Mouse (Mus musculus) MEL (cell line): ENCODE data around the gene Tppp2. TPM values are rescaled to one million over a fixed set of nuclear protein-coding genes. Genes with fewer than 3 reads are reported as not detected.
A peak's percentile ranks its signal among the peaks of the same experiment; 100 is the strongest.

Experiments
- DNase-seq: peaks from one replicate; pipeline ENCODE4 v3.0.0; 2011; ENCODE audit warnings: low read depth, low spot score
- H3K27ac ChIP-seq: 2 replicates; pipeline ENCODE4 v1.5.1; 2012; ENCODE audit warnings: low read depth, mild to moderate bottlenecking, control low read depth, low read length, moderate library complexity; ENCODE audit not compliant: control insufficient read depth
- H3K27me3 ChIP-seq, 2 experiments: fragments of 150-350 bp in 1 of 2; sonication (generic) in 1 of 2; 2 replicates each; pipeline ENCODE4 v1.6.1; 2012; ENCODE audit warnings: low read length in 2 of 2, mild to moderate bottlenecking in 2 of 2, improper control_type of control experiment in 1 of 2, moderate library complexity in 1 of 2; ENCODE audit not compliant: insufficient read depth in 2 of 2, control insufficient read depth in 1 of 2
- H3K36me3 ChIP-seq, 2 experiments: 2 replicates each; pipeline ENCODE4 v1.6.1; 2012 to 2014; ENCODE audit warnings: low read length in 2 of 2, improper control_type of control experiment in 1 of 2, inconsistent platforms in 1 of 2, mild to moderate bottlenecking in 1 of 2; ENCODE audit not compliant: insufficient read depth in 2 of 2, control insufficient read depth in 1 of 2
- H3K4me1 ChIP-seq, 2 experiments: fragments of 150-350 bp in 1 of 2; sonication (generic) in 1 of 2; 2 replicates each; pipeline ENCODE4 v1.6.1; 2012; ENCODE audit warnings: low read length in 2 of 2, improper control_type of control experiment in 1 of 2, mild to moderate bottlenecking in 1 of 2; ENCODE audit not compliant: insufficient read depth in 2 of 2, control insufficient read depth in 1 of 2
- H3K4me3 ChIP-seq, 2 experiments: fragments of 150-350 bp in 1 of 2; sonication (generic) in 1 of 2; 2 replicates each; pipeline ENCODE4 v1.5.1; 2012; ENCODE audit warnings: low read depth in 2 of 2, low read length in 2 of 2, mild to moderate bottlenecking in 2 of 2, moderate library complexity in 2 of 2, control low read depth in 1 of 2, improper control_type of control experiment in 1 of 2; ENCODE audit not compliant: control insufficient read depth in 1 of 2, insufficient read depth in 1 of 2
- H3K79me2 ChIP-seq: 2 replicates; pipeline ENCODE4 v1.6.1; 2012; ENCODE audit warnings: mild to moderate bottlenecking, low read length, moderate library complexity; ENCODE audit not compliant: control insufficient read depth, poor library complexity, insufficient read depth
- H3K9ac ChIP-seq: 2 replicates; pipeline ENCODE4 v1.6.1; 2012; ENCODE audit warnings: low read depth, mild to moderate bottlenecking, control low read depth, low read length, moderate library complexity; ENCODE audit not compliant: control insufficient read depth, poor library complexity, severe bottlenecking
- H3K9me3 ChIP-seq: fragments of 150-350 bp; sonication (generic); replicated peaks from 2 replicates; pipeline ENCODE4 v1.6.1; 2012; ENCODE audit warnings: mild to moderate bottlenecking, low read length, improper control_type of control experiment, moderate library complexity; ENCODE audit not compliant: insufficient read depth
- BHLHE40 ChIP-seq: IDR thresholded peaks from 2 replicates; pipeline ENCODE4 v1.6.1; 2012; ENCODE audit warnings: low read depth, mild to moderate bottlenecking, inconsistent platforms, low read length, improper control_type of control experiment, borderline replicate concordance
- CHD1 ChIP-seq: IDR thresholded peaks from 2 replicates; pipeline ENCODE4 v1.6.1; 2012; ENCODE audit warnings: low read depth, mild to moderate bottlenecking, inconsistent platforms, low read length, improper control_type of control experiment
- CHD2 ChIP-seq: IDR thresholded peaks from 2 replicates; pipeline ENCODE4 v1.6.1; 2011; ENCODE audit warnings: low read length, improper control_type of control experiment
- CTCF ChIP-seq, 3 experiments: IDR thresholded peaks in 2 of 3; conservative IDR thresholded peaks in 1 of 3; 2 replicates each; pipeline ENCODE4 v1.5.1; 2011 to 2012; ENCODE audit warnings: low read length in 3 of 3, low read depth in 2 of 3, mild to moderate bottlenecking in 2 of 3, improper control_type of control experiment in 1 of 3, inconsistent platforms in 1 of 3, mixed read lengths in 1 of 3, moderate library complexity in 1 of 3; ENCODE audit not compliant: control insufficient read depth in 1 of 3, insufficient read depth in 1 of 3, poor library complexity in 1 of 3, severe bottlenecking in 1 of 3
- E2F4 ChIP-seq: IDR thresholded peaks from 2 replicates; pipeline ENCODE4 v1.6.1; 2011; ENCODE audit warnings: low read depth, low read length, improper control_type of control experiment, borderline replicate concordance
- ELF1 ChIP-seq: IDR thresholded peaks from 2 replicates; pipeline ENCODE4 v1.6.1; 2014; ENCODE audit warnings: low read depth, mild to moderate bottlenecking, inconsistent platforms, low read length, improper control_type of control experiment, moderate library complexity
- EP300 ChIP-seq, 2 experiments: IDR thresholded peaks; 2 replicates each; pipeline ENCODE4 v1.6.1; 2011; ENCODE audit warnings: improper control_type of control experiment in 2 of 2, low read length in 2 of 2, low read depth in 1 of 2, mild to moderate bottlenecking in 1 of 2
- ETS1 ChIP-seq: IDR thresholded peaks from 2 replicates; pipeline ENCODE4 v1.6.1; 2012; ENCODE audit warnings: low read depth, mild to moderate bottlenecking, inconsistent platforms, low read length, improper control_type of control experiment, moderate library complexity
- GABPA ChIP-seq: IDR thresholded peaks from 2 replicates; pipeline ENCODE4 v1.6.1; 2012; ENCODE audit warnings: low read depth, mild to moderate bottlenecking, inconsistent platforms, low read length, improper control_type of control experiment, moderate library complexity
- GATA1 ChIP-seq: IDR thresholded peaks from 2 replicates; pipeline ENCODE4 v1.6.1; 2011; ENCODE audit warnings: low read depth, low read length, improper control_type of control experiment
- HCFC1 ChIP-seq: IDR thresholded peaks from 2 replicates; pipeline ENCODE4 v1.6.1; 2012; ENCODE audit warnings: low read depth, mild to moderate bottlenecking, inconsistent platforms, low read length, improper control_type of control experiment, moderate library complexity
- KAT2A ChIP-seq: conservative IDR thresholded peaks from 2 replicates; pipeline ENCODE4 v1.6.1; 2012; ENCODE audit warnings: low read depth, low read length, improper control_type of control experiment, inconsistent platforms
- MAFK ChIP-seq: IDR thresholded peaks from 2 replicates; pipeline ENCODE4 v1.6.1; 2011; ENCODE audit warnings: low read depth, mild to moderate bottlenecking, low read length, improper control_type of control experiment, borderline replicate concordance
- MAX ChIP-seq: IDR thresholded peaks from 2 replicates; pipeline ENCODE4 v1.6.1; 2011; ENCODE audit warnings: low read length, improper control_type of control experiment
- MAZ ChIP-seq: IDR thresholded peaks from 2 replicates; pipeline ENCODE4 v1.6.1; 2012; ENCODE audit warnings: low read depth, mild to moderate bottlenecking, inconsistent platforms, low read length, improper control_type of control experiment
- MXI1 ChIP-seq: IDR thresholded peaks from 2 replicates; pipeline ENCODE4 v1.6.1; 2011; ENCODE audit warnings: mild to moderate bottlenecking, low read depth, low read length, improper control_type of control experiment
- MYC ChIP-seq: IDR thresholded peaks from 2 replicates; pipeline ENCODE4 v1.6.1; 2011; ENCODE audit warnings: low read depth, mild to moderate bottlenecking, low read length, improper control_type of control experiment, moderate library complexity
- NRF1 ChIP-seq: IDR thresholded peaks from 2 replicates; pipeline ENCODE4 v1.6.1; 2014; ENCODE audit warnings: low read depth, mild to moderate bottlenecking, inconsistent platforms, low read length, improper control_type of control experiment, moderate library complexity; ENCODE audit not compliant: poor library complexity, insufficient read depth, severe bottlenecking
- POLR2A ChIP-seq, 2 experiments: IDR thresholded peaks; 2 replicates each; pipeline ENCODE4 v1.6.1; 2011 to 2012; ENCODE audit warnings: low read length in 2 of 2, mild to moderate bottlenecking in 2 of 2, control low read depth in 1 of 2, improper control_type of control experiment in 1 of 2, low read depth in 1 of 2, moderate library complexity in 1 of 2; ENCODE audit not compliant: control insufficient read depth in 1 of 2, insufficient read depth in 1 of 2, poor library complexity in 1 of 2
- POLR2AphosphoS2 ChIP-seq: IDR thresholded peaks from 2 replicates; pipeline ENCODE4 v1.6.1; 2011; ENCODE audit warnings: low read length, improper control_type of control experiment
- POLR2AphosphoS5 ChIP-seq: IDR thresholded peaks from 2 replicates; pipeline ENCODE4 v1.6.1; 2012; ENCODE audit warnings: low read depth, borderline replicate concordance, mild to moderate bottlenecking, inconsistent platforms, low read length, moderate library complexity, mixed read lengths
- RAD21 ChIP-seq: IDR thresholded peaks from 2 replicates; pipeline ENCODE4 v1.6.1; 2011; ENCODE audit warnings: mild to moderate bottlenecking, low read depth, low read length, improper control_type of control experiment
- RCOR1 ChIP-seq: IDR thresholded peaks from 2 replicates; pipeline ENCODE4 v1.6.1; 2012; ENCODE audit warnings: low read depth, mild to moderate bottlenecking, inconsistent platforms, low read length, improper control_type of control experiment
- SIN3A ChIP-seq: IDR thresholded peaks from 2 replicates; pipeline ENCODE4 v1.6.1; 2012; ENCODE audit warnings: low read length, improper control_type of control experiment, inconsistent platforms
- SMC3 ChIP-seq: IDR thresholded peaks from 2 replicates; pipeline ENCODE4 v1.6.1; 2011; ENCODE audit warnings: low read depth, low read length, improper control_type of control experiment
- TAL1 ChIP-seq: IDR thresholded peaks from 2 replicates; pipeline ENCODE4 v1.6.1; 2012; ENCODE audit warnings: mild to moderate bottlenecking, inconsistent platforms, low read length, moderate library complexity, mixed read lengths
- TCF12 ChIP-seq: IDR thresholded peaks from 2 replicates; pipeline ENCODE4 v1.6.1; 2014; ENCODE audit warnings: low read depth, mild to moderate bottlenecking, inconsistent platforms, low read length, improper control_type of control experiment, moderate library complexity
- USF1 ChIP-seq: IDR thresholded peaks from 2 replicates; pipeline ENCODE4 v1.6.1; 2014; ENCODE audit warnings: low read depth, mild to moderate bottlenecking, inconsistent platforms, low read length, improper control_type of control experiment, moderate library complexity
- ZC3H11A ChIP-seq: IDR thresholded peaks from 2 replicates; pipeline ENCODE4 v1.6.1; 2012; ENCODE audit warnings: low read depth, mild to moderate bottlenecking, inconsistent platforms, low read length, improper control_type of control experiment
- ZKSCAN1 ChIP-seq: IDR thresholded peaks from 2 replicates; pipeline ENCODE4 v1.6.1; 2012; ENCODE audit warnings: low read depth, mild to moderate bottlenecking, inconsistent platforms, low read length, improper control_type of control experiment, moderate library complexity
- polyA plus RNA-seq, 2 experiments: library from polyadenylated mRNA; stranded (reverse) in 1 of 2; unstranded in 1 of 2; fragments of >175 nt in 1 of 2; fragments of >200 nt in 1 of 2; gene quantifications; 2 replicates each; pipeline versions ENCODE4 v1.2.1 to v1.2.4; 2012; ENCODE audit warnings: low replicate concordance in 2 of 2, low read depth in 1 of 2; ENCODE audit not compliant: insufficient read length in 2 of 2, insufficient read depth in 1 of 2, missing spikeins in 1 of 2
- total RNA-seq: library from RNA; depleted of rRNA; stranded (reverse); fragments of 300-350 nt; gene quantifications from 2 replicates; pipeline ENCODE4 v1.2.3, GENCODE M21; 2012

The Tppp2 gene
- total and polyA plus RNA-seq, 3 experiments, result not detected

- H3K36me3 ChIP-seq, result peaks cover 0 to 14% of the 10 kb centered on the region in 2 experiments; a peak in 2 of 4 replicates
- peak; percentile 72 for DNase-seq
- no peaks in the 10 kb centered on the region for H3K9me3 ChIP-seq
- no peak overlapping the region for H3K9ac ChIP-seq
- H3K4me1 ChIP-seq, result peaks cover 0 to 26% of the 10 kb centered on the region in 2 experiments
- no peaks in the 10 kb centered on the region for H3K27me3 ChIP-seq
- no peak overlapping the region for H3K4me3 ChIP-seq
- TF ChIP-seq GABPA, result no peak
- peak; percentile 36 for TF ChIP-seq RAD21
- peak; percentile 51 for TF ChIP-seq SMC3
- TF ChIP-seq CTCF (IDR thresholded peaks at IDR 0.05 in 2 of 3, conservative IDR thresholded peaks at IDR 0.05 in 1 of 3; ENCODE audit: control insufficient read depth in 1 of 3, insufficient read depth in 1 of 3, low read depth in 2 of 3, low read length in 3 of 3, poor library complexity in 1 of 3, severe bottlenecking in 1 of 3), result peak in 2 of 3 experiments; percentile 18 to 58; a peak in 2 of 6 replicates
- no peak for TF ChIP-seq CHD2
- TF ChIP-seq E2F4, result no peak
- TF ChIP-seq ETS1, result no peak
- TF ChIP-seq, all 39 proteins: peak for 3
- H3K79me2 ChIP-seq, result no peaks in the 10 kb centered on the region
- H3K27ac ChIP-seq, result no peak overlapping the region
Measured at GRCm38 (mm10) chr14:51904706-51905105, 13.5 kb upstream of the Tppp2 start.

GRCm38 (mm10) chr14:51906102-51906501, 12.1 kb upstream of the Tppp2 start:
- Histone ChIP-seq H3K9me3 (no peaks in the 10 kb centered on the region), H3K27ac (no peak overlapping the region), H3K4me1 (peaks cover 0 to 26% of the 10 kb centered on the region in 2 experiments), H3K4me3 (no peak overlapping the region), H3K27me3 (no peaks in the 10 kb centered on the region), H3K36me3 (peaks cover 0 to 14% of the 10 kb centered on the region in 2 experiments; a peak in 2 of 4 replicates), H3K79me2 (no peaks in the 10 kb centered on the region), H3K9ac (no peak overlapping the region)
- no peak for TF ChIP-seq ETS1
- no peak for TF ChIP-seq MAX
- TF ChIP-seq SIN3A, result no peak
- no peak for TF ChIP-seq ZKSCAN1
- TF ChIP-seq TAL1, result peak; percentile 40; the same call in 1 of the 2 replicates
- TF ChIP-seq EP300 (IDR thresholded peaks at IDR 0.05; ENCODE audit: low read depth in 1 of 2, low read length in 2 of 2), result peak; percentile 63 to 68
- no peak for TF ChIP-seq NRF1
- peak; percentile 64; the same call in 1 of the 2 replicates for TF ChIP-seq GATA1
- peak; percentile 46 for TF ChIP-seq TCF12
- TF ChIP-seq POLR2AphosphoS5, result no peak
- TF ChIP-seq E2F4, result no peak
- TF ChIP-seq MAZ, result no peak
- no peak for TF ChIP-seq MYC
- no peak for TF ChIP-seq POLR2A (IDR thresholded peaks at IDR 0.05; ENCODE audit: control insufficient read depth in 1 of 2, insufficient read depth in 1 of 2, low read depth in 1 of 2, low read length in 2 of 2, poor library complexity in 1 of 2)
- TF ChIP-seq ZC3H11A, result no peak
- TF ChIP-seq CHD1, result no peak
- no peak for TF ChIP-seq KAT2A
- TF ChIP-seq MAFK, result no peak
- no peak for TF ChIP-seq USF1
- no peak for TF ChIP-seq CTCF (IDR thresholded peaks at IDR 0.05 in 2 of 3, conservative IDR thresholded peaks at IDR 0.05 in 1 of 3; ENCODE audit: control insufficient read depth in 1 of 3, insufficient read depth in 1 of 3, low read depth in 2 of 3, low read length in 3 of 3, poor library complexity in 1 of 3, severe bottlenecking in 1 of 3)
- no peak for TF ChIP-seq RCOR1
- no peak for TF ChIP-seq BHLHE40
- no peak for TF ChIP-seq MXI1
- no peak for TF ChIP-seq POLR2AphosphoS2
- TF ChIP-seq HCFC1, result no peak
- TF ChIP-seq ELF1, result no peak
- peak; percentile 41 for DNase-seq
